Mouse (Mus musculus): ENCODE measurements around the gene Amigo1. TPM values are rescaled to one million over a fixed set of nuclear protein-coding genes. Genes with fewer than 3 reads are reported as not detected.

Amigo1 gene
- polyA plus RNA-seq, 1 experiment from 2014 or later = 3.7 TPM

DNA sequence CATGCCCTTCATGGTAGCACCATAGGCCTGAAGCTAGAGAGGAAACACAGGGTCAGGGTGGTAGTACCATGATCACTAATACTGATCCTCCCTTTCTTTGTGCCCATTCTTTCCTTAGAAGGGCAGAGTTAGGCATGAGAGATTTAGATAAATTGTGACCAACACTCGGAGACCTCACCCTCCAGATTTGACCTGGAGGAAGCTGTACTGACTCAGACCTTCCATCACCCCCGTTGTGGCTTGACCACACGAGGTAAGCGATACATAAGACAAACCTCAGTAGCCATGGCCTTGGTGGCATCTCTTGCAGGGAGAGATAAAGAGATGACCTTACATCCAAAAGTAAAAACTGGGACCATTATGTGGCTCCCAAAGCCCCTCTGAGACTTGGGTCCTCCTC lies 9.2 kb downstream of the Amigo1 start:
- Histone ChIP-seq H3K4me1 (ENCODE audit: control insufficient read depth, insufficient read depth, low read length) (peaks cover 26% of the 10 kb centered on the region), H3K9me3 (ENCODE audit: control insufficient read depth, low read length) (no peaks in the 10 kb centered on the region), H3K27ac (ENCODE audit: low read depth, low read length) (peak overlapping the region; percentile 38; the same call in 1 of the 2 replicates), H3K36me3 (ENCODE audit: control insufficient read depth, insufficient read depth, low read length) (no peaks in the 10 kb centered on the region), H3K4me3 (ENCODE audit: low read length) (no peak overlapping the region), H3K9ac (ENCODE audit: low read depth, low read length) (no peak overlapping the region), H3K27me3 (ENCODE audit: control insufficient read depth, insufficient read depth, low read length) (no peaks in the 10 kb centered on the region), H3K4me2 (replicated peaks; ENCODE audit: low read depth, low read length) (no peak overlapping the region)
- no peak for ATAC-seq (ENCODE audit: low FRiP score, low TSS enrichment)
- 61% methylated on average over 4 of the region's 4 CpGs for WGBS

GRCm38 (mm10) chr3:108195941-108196590 lies 9.9 kb downstream of the Amigo1 start:
- Histone ChIP-seq H3K4me2 (replicated peaks; ENCODE audit: low read depth, low read length) (no peak overlapping the region), H3K4me1 (ENCODE audit: control insufficient read depth, insufficient read depth, low read length) (peaks cover 27% of the 10 kb centered on the region), H3K9ac (ENCODE audit: low read depth, low read length) (no peak overlapping the region), H3K27ac (ENCODE audit: low read depth, low read length) (peak overlapping the region; percentile 51; the same call in 1 of the 2 replicates), H3K4me3 (ENCODE audit: low read length) (no peak overlapping the region), H3K27me3 (ENCODE audit: control insufficient read depth, insufficient read depth, low read length) (no peaks in the 10 kb centered on the region), H3K36me3 (ENCODE audit: control insufficient read depth, insufficient read depth, low read length) (no peaks in the 10 kb centered on the region), H3K9me3 (ENCODE audit: control insufficient read depth, low read length) (no peaks in the 10 kb centered on the region)
- ATAC-seq (ENCODE audit: low FRiP score, low TSS enrichment) = no peak
- WGBS = 73% methylated on average over 7 of the region's 7 CpGs

DNA sequence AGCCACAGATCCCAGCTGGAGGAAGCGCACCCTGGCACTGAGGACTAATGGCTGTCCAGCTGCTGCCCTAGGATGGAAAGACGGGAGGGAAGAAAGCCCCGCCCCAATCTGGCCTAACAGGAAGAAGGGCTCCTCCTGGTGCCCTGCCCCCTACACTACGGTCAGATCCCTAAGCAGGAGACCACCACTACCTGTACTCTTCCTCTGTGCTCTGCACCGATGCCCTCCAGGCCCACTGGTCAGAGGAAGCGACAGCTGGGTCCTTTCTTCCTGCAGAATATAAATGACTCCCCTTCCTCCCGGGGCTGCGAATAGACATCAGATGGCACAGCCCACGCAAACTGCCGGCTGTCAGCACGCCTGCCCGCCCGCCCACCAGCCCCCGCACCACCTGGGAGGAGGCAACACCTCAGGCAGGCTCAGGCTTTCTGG lies 10.9 kb downstream of the Amigo1 start:
- Histone ChIP-seq H3K27ac (ENCODE audit: low read depth, low read length) (peak overlapping the region; percentile 30; the same call in 1 of the 2 replicates), H3K9ac (ENCODE audit: low read depth, low read length) (no peak overlapping the region), H3K36me3 (ENCODE audit: control insufficient read depth, insufficient read depth, low read length) (no peaks in the 10 kb centered on the region), H3K4me1 (ENCODE audit: control insufficient read depth, insufficient read depth, low read length) (peaks cover 31% of the 10 kb centered on the region), H3K9me3 (ENCODE audit: control insufficient read depth, low read length) (no peaks in the 10 kb centered on the region), H3K4me3 (ENCODE audit: low read length) (no peak overlapping the region), H3K4me2 (replicated peaks; ENCODE audit: low read depth, low read length) (peak overlapping the region; percentile 31), H3K27me3 (ENCODE audit: control insufficient read depth, insufficient read depth, low read length) (no peaks in the 10 kb centered on the region)
- 2% methylated on average over 14 of the region's 14 CpGs for WGBS
- peak; percentile 74 for ATAC-seq (ENCODE audit: low FRiP score, low TSS enrichment)

DNA sequence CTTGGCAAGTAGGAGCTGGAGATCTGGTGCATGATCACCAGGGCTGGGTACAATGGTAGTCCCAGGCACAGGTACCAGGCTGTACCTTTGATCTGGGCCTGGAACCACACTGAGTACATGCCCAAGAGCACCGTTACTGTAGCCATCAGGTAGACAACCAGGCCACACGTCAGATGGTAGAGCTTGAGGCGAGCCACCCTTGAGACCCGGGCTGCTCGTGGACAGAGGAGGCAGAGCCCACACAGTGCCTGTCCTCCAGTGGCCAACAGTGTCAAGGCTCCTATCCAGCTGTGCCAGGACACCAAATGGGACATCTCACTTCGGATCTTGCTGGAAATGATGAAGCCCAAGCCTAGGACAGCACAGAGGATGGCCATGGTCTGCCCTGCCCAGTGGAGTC lies 13.1 kb downstream of the Amigo1 start:
- WGBS = 91% methylated on average over 6 of the region's 6 CpGs
- H3K9ac ChIP-seq (ENCODE audit: low read depth, low read length) = no peak overlapping the region
- peaks cover 31% of the 10 kb centered on the region for H3K4me1 ChIP-seq (ENCODE audit: control insufficient read depth, insufficient read depth, low read length)
- no peak overlapping the region for H3K27ac ChIP-seq (ENCODE audit: low read depth, low read length)
- H3K9me3 ChIP-seq (ENCODE audit: control insufficient read depth, low read length) = no peaks in the 10 kb centered on the region
- no peak overlapping the region for H3K4me3 ChIP-seq (ENCODE audit: low read length)
- H3K4me2 ChIP-seq (replicated peaks; ENCODE audit: low read depth, low read length) = no peak overlapping the region
- ATAC-seq (ENCODE audit: low FRiP score, low TSS enrichment) = no peak
- H3K36me3 ChIP-seq (ENCODE audit: control insufficient read depth, insufficient read depth, low read length) = peaks cover 13% of the 10 kb centered on the region
- no peaks in the 10 kb centered on the region for H3K27me3 ChIP-seq (ENCODE audit: control insufficient read depth, insufficient read depth, low read length)

- H3K4me2 ChIP-seq (replicated peaks; ENCODE audit: low read depth, low read length) = peak within 1 kb of the TSS; percentile 53
- H3K27me3 ChIP-seq (ENCODE audit: control insufficient read depth, insufficient read depth, low read length) = no peaks in the 10 kb centered on the region
- WGBS = 3% methylated on average over 44 of the region's 44 CpGs
- peaks cover 24% of the 10 kb centered on the region for H3K4me1 ChIP-seq (ENCODE audit: control insufficient read depth, insufficient read depth, low read length)
- ATAC-seq (ENCODE audit: low FRiP score, low TSS enrichment) = peak; percentile 92
- peak within 1 kb of the TSS; percentile 56 for H3K9ac ChIP-seq (ENCODE audit: low read depth, low read length)
- peak within 1 kb of the TSS; percentile 64 for H3K4me3 ChIP-seq (ENCODE audit: low read length)
- peak within 1 kb of the TSS; percentile 87 for H3K27ac ChIP-seq (ENCODE audit: low read depth, low read length)
- H3K9me3 ChIP-seq (ENCODE audit: control insufficient read depth, low read length) = no peaks in the 10 kb centered on the region
- H3K36me3 ChIP-seq (ENCODE audit: control insufficient read depth, insufficient read depth, low read length) = peaks cover 26% of the 10 kb centered on the region
Observed at GRCm38 (mm10) chr3:108200329-108201323, 14.5 kb downstream of the Amigo1 start, which contains the start of gene Cyb561d1. TSS of gene Cyb561d1 (minus strand) at chr3:108201212.

- ATAC-seq (ENCODE audit: low FRiP score, low TSS enrichment) = no peak
- Histone ChIP-seq H3K27me3 (ENCODE audit: control insufficient read depth, insufficient read depth, low read length) (no peaks in the 10 kb centered on the region), H3K4me3 (ENCODE audit: low read length) (no peak overlapping the region), H3K4me2 (replicated peaks; ENCODE audit: low read depth, low read length) (no peak overlapping the region), H3K36me3 (ENCODE audit: control insufficient read depth, insufficient read depth, low read length) (peaks cover 43% of the 10 kb centered on the region), H3K4me1 (ENCODE audit: control insufficient read depth, insufficient read depth, low read length) (peaks cover 5% of the 10 kb centered on the region; the same call in 1 of the 2 replicates), H3K27ac (ENCODE audit: low read depth, low read length) (no peak overlapping the region), H3K9me3 (ENCODE audit: control insufficient read depth, low read length) (no peaks in the 10 kb centered on the region), H3K9ac (ENCODE audit: low read depth, low read length) (no peak overlapping the region; the same call in 1 of the 2 replicates)
Observed at GRCm38 (mm10) chr3:108202506-108202905, 16.4 kb downstream of the Amigo1 start.

DNA sequence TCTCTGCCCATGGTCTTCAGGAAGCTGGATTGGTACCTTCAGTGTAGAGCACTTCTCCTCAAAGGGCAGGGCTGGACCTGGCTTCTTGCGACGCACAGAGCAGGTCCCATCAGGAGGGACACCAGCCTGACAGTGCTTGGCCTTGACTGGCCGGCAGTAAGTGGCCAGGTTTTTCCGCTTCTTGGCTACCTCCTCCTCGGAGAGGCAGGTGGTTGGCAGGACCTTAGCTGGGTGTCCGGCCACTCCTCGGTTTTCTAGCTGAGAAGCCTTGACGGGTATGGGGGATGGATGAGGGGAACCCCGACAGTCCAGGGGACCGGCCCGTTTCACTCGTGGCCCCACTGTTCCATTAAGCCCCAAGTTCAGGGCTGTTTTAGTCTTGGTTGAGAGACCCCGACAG lies 17.1 kb downstream of the Amigo1 start:
- Histone ChIP-seq H3K4me1 (ENCODE audit: control insufficient read depth, insufficient read depth, low read length) (peaks cover 5% of the 10 kb centered on the region; the same call in 1 of the 2 replicates), H3K4me2 (replicated peaks; ENCODE audit: low read depth, low read length) (no peak overlapping the region), H3K9me3 (ENCODE audit: control insufficient read depth, low read length) (no peaks in the 10 kb centered on the region), H3K36me3 (ENCODE audit: control insufficient read depth, insufficient read depth, low read length) (peaks cover 49% of the 10 kb centered on the region), H3K27ac (ENCODE audit: low read depth, low read length) (no peak overlapping the region), H3K9ac (ENCODE audit: low read depth, low read length) (no peak overlapping the region), H3K4me3 (ENCODE audit: low read length) (no peak overlapping the region), H3K27me3 (ENCODE audit: control insufficient read depth, insufficient read depth, low read length) (no peaks in the 10 kb centered on the region)
- no peak for ATAC-seq (ENCODE audit: low FRiP score, low TSS enrichment)
- 93% methylated on average over 13 of the region's 13 CpGs for WGBS

- 81% methylated on average over 11 of the region's 11 CpGs for WGBS
- no peak overlapping the region for H3K9ac ChIP-seq (ENCODE audit: low read depth, low read length)
- peaks cover 49% of the 10 kb centered on the region for H3K36me3 ChIP-seq (ENCODE audit: control insufficient read depth, insufficient read depth, low read length)
- H3K4me1 ChIP-seq (ENCODE audit: control insufficient read depth, insufficient read depth, low read length) = peaks cover 10% of the 10 kb centered on the region
- H3K4me2 ChIP-seq (replicated peaks; ENCODE audit: low read depth, low read length) = no peak overlapping the region
- no peaks in the 10 kb centered on the region for H3K9me3 ChIP-seq (ENCODE audit: control insufficient read depth, low read length)
- ATAC-seq (ENCODE audit: low FRiP score, low TSS enrichment) = no peak
- H3K4me3 ChIP-seq (ENCODE audit: low read length) = no peak overlapping the region
- H3K27ac ChIP-seq (ENCODE audit: low read depth, low read length) = no peak overlapping the region
- no peaks in the 10 kb centered on the region for H3K27me3 ChIP-seq (ENCODE audit: control insufficient read depth, insufficient read depth, low read length)
Observed at GRCm38 (mm10) chr3:108203621-108204325, 17.6 kb downstream of the Amigo1 start.
